Mouse (Mus musculus): ENCODE results near the gene Tas1r2. TPM values are rescaled to one million over a fixed set of nuclear protein-coding genes. Genes with fewer than 3 reads are reported as not detected.

The Tas1r2 gene
- total and polyA plus RNA-seq, 3 experiments, result 0.03 TPM; not detected in 2

- no peak for DNase-seq
Observed at GRCm38 (mm10) chr4:139710467-139711334, 57.4 kb downstream of the Tas1r2 start.

DNA sequence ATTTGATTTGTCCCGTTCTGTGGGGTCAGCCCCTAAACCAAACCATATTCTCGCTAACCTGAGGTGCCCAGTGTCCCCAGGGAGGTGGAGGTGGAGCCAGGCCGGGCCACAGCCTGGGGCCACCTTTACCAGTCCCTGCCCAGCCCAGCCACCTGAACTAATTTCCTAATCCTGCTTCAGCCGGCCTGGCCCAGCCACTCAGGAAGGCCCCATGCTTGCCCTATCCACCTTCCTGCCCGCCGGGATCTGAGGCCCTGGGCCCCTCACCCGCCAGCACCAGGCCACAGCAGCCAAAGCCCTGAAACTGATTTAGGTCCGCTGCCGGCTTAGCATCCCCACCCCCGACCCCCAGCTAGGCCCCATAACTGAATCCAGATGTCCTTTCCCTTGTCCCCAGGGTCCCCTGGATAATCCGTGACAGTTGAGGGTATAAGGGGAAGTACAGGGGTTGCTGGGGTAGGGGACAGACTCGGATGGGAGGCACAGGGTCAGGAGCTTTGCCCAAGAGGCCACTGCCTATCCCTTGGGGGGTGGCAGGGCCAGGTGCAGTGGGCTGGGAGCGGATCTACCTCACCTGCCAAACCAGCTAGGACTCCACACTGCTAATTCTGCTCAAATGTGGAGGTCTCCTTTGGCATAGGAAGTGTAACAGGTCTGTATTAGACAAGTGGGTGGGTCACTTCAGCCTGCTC is 62.0 kb downstream of the Tas1r2 start:
- no peak for DNase-seq

DNA sequence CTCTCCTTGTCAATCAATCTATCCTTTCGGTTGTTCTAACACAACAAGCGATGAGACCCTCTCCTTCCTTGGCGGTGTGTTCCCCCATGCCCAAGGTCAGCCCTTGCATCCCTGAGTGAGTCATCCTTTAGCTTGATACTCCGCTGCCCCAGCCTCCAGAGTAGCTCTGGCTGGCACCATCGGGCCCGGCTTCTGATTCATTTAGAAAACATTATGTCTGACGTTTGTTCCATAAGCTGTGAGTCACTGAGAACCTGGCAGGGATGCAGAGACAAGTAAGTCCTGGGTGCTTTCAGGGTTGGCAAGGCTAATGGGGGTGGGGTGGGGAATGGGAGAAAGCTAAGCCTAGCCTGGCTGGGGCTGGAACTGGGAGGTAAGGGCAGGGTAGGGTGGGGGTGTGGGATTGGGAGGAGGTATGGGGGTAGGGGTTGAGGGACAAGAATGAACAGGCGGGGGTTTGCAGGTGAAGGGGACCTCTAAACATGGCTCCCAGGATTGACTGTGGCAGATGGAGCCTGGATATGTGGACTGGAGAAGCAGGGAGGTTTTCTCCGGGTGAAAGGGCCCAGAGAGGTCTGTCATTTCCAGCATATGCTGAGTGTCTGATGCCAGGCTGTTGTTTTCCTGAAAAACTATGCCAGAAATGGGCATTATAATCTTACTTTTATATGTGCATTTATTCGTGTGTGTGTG is 63.3 kb downstream of the Tas1r2 start:
- peak; percentile 90 for DNase-seq

DNA sequence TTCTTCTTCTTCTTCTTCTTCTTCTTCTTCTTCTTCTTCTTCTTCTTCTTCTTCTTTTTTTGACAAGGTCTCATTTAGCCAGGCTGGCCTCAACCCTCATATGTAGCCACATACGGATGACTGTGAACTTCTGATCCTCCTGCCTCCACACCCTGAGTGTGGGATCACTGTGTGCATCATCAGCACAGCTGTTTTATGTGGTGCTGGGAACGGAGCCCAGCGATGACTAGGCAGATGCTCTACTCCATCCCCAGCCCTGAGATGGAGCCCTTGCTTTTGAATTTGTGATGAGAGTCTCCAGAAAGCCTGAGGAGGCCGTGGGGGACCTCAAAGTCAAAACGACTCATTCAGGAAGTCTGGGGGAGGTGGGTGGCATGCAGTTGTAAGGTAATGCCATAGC is 65.6 kb downstream of the Tas1r2 start:
- DNase-seq, result no peak

Small RNA genes lying within 50 kb of the gene (microRNA-seq; reads per million reads assigned to microRNA genes)
- 0.22 to 0.41 reads per million in 2 experiments for gene Mir7020

Other genes starting within 250 kb of the Tas1r2 start
- 10 to 100 TPM; 11.5 to 13.2 TPM for gene Iffo2, start 123.0 kb upstream of the Tas1r2 start, total RNA-seq (2021)
- 6.3 and 6.4 TPM in 2 replicates for gene Iffo2, start 123.0 kb upstream of the Tas1r2 start, polyA plus RNA-seq (2012; rRNA removed)
- gene Gm21969, start 50.4 kb upstream of the Tas1r2 start, total RNA-seq (2021), result under 1 TPM in 1 of 2 experiments, not detected in 1; 0.09 TPM
- 0.03 and 0.10 TPM in 2 replicates for gene Gm21969, start 50.4 kb upstream of the Tas1r2 start, polyA plus RNA-seq (2012; rRNA removed)
- 100 to 1,000 TPM in 1 of 2 experiments, 10 to 100 TPM in 1; 77.6 to 145 TPM for gene Aldh4a1, start 30.7 kb upstream of the Tas1r2 start, total RNA-seq (2021)
- gene Aldh4a1, start 30.7 kb upstream of the Tas1r2 start, polyA plus RNA-seq (2012; rRNA removed), result 221 and 280 TPM in 2 replicates
- not detected for gene Pax7, start 180.0 kb downstream of the Tas1r2 start, total RNA-seq (2021)
- not detected in 2 replicates for gene Pax7, start 180.0 kb downstream of the Tas1r2 start, polyA plus RNA-seq (2012; rRNA removed)

All from adrenal gland, adult 2 months (tissue).